8 mouse cellular contexts compared by ENCODE assay signal in the genomic region with DNA sequence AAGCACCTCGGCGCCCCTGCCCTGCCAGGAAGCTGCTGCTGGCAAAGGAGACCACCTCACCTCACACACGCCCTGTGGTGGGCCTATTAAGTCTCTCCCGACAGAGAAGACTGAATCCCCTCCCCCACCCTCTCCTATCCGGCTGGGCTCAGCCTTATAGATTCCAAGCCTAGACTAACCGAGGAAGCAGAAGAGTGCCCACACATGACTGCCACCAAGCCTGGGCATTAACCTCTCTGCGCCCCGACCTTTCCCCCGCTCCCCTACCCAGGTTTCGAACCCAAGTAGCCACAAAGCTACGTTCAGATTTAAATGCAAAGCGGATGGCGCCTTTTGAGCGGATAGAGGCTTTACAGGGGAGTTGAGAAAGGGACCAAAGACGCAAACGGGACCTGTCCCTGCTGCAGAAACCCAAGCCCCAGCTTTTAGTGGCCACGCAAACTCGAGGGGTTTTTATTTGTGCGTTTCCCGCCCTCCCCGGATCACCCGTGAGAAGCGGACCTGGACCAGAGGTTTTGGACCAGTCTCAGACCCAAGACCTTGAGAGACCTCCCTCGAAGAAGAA. TPM values are rescaled to one million over a fixed set of nuclear protein-coding genes. Genes with fewer than 3 reads are reported as not detected.
DNase-seq lines count a peak whose midpoint lies in the region; ATAC-seq and TF ChIP-seq lines count a peak whose summit lies in the region.

No protein-coding gene starts in this region.

- peak overlapping the region; percentile 88 for H3K9ac ChIP-seq in heart, embryonic 13.5 days
- no peak overlapping the region for H3K9ac ChIP-seq in ES-E14 (ENCODE audit: insufficient read depth, low read depth, low read length, poor library complexity, severe bottlenecking)
- H3K9ac ChIP-seq in heart, postnatal 0 days (replicated peaks; ENCODE audit: low read depth, low read length), result peak overlapping the region; percentile 69
- peak overlapping the region; percentile 80 for H3K9ac ChIP-seq in midbrain, embryonic 13.5 days (replicated peaks)

- DNase-seq in heart, postnatal 14 days, result no peak
- DNase-seq in ES-E14 (ENCODE audit: low read depth, low spot score), result no peak
- peak; percentile 4 for DNase-seq in heart, postnatal 0 days (ENCODE audit: low spot score)
- no peak for DNase-seq in c-Kit-positive CD71-positive TER-119-positive erythroid progenitor cells, embryonic 14.5 days (ENCODE audit: low spot score)
- DNase-seq in frontal cortex, postnatal 36 days (ENCODE audit: low spot score in 2 of 2), result no peak
- no peak for DNase-seq in adrenal gland, postnatal 10 days

- intact Hi-C loops in heart, postnatal 14 days (cut with DNase I), result no loop called here

- TF ChIP-seq EP300 in heart, postnatal 0 days (IDR thresholded peaks at IDR 0.05; ENCODE audit: low read depth), result no peak

- peaks cover 92% of the 10 kb centered on the region for H3K27me3 ChIP-seq in heart, embryonic 13.5 days (replicated peaks)
- 0 out of 2 replicates have a peak, but pooled peaks cover 2% of the 10 kb centered on the region for H3K27me3 ChIP-seq in heart, postnatal 0 days (ENCODE audit: control insufficient read depth, insufficient read depth, low read length)
- H3K27me3 ChIP-seq in midbrain, embryonic 13.5 days, result peaks cover 79% of the 10 kb centered on the region

- H3K36me3 ChIP-seq in heart, embryonic 13.5 days, result no peaks in the 10 kb centered on the region
- H3K36me3 ChIP-seq in ES-E14 (ENCODE audit: control insufficient read depth, insufficient read depth, low read length, poor library complexity, severe bottlenecking), result no peaks in the 10 kb centered on the region
- no peaks in the 10 kb centered on the region for H3K36me3 ChIP-seq in heart, postnatal 0 days (replicated peaks; ENCODE audit: control insufficient read depth, insufficient read depth, low read length)
- H3K36me3 ChIP-seq in midbrain, embryonic 13.5 days, result no peaks in the 10 kb centered on the region

- ATAC-seq in heart, embryonic 13.5 days (ENCODE audit: extremely low read depth, insufficient number of reproducible peaks, low FRiP score, low TSS enrichment), result no peak
- ATAC-seq in heart, postnatal 0 days (ENCODE audit: insufficient read depth, low read depth), result no peak
- no peak for ATAC-seq in midbrain, embryonic 13.5 days

- H3K9me3 ChIP-seq in heart, embryonic 13.5 days, result no peaks in the 10 kb centered on the region
- no peaks in the 10 kb centered on the region for H3K9me3 ChIP-seq in ES-E14 (ENCODE audit: control insufficient read depth, insufficient read depth, low read depth, low read length)
- H3K9me3 ChIP-seq in heart, postnatal 0 days (replicated peaks; ENCODE audit: control insufficient read depth, low read length), result no peaks in the 10 kb centered on the region
- H3K9me3 ChIP-seq in midbrain, embryonic 13.5 days, result no peaks in the 10 kb centered on the region

- peak overlapping the region; percentile 67 for H3K4me3 ChIP-seq in heart, embryonic 13.5 days
- peak overlapping the region; percentile 16 to 46 for H3K4me3 ChIP-seq in ES-E14 (ENCODE audit: insufficient read depth in 1 of 2, low read depth in 1 of 2, low read length in 2 of 2, poor library complexity in 1 of 2, severe bottlenecking in 1 of 2)
- H3K4me3 ChIP-seq in heart, postnatal 0 days (ENCODE audit: low read depth, low read length), result peak overlapping the region; percentile 69
- H3K4me3 ChIP-seq in midbrain, embryonic 13.5 days (replicated peaks), result peak overlapping the region; percentile 58

- peak overlapping the region; percentile 91 for H3K27ac ChIP-seq in heart, embryonic 13.5 days (replicated peaks)
- H3K27ac ChIP-seq in ES-E14 (ENCODE audit: insufficient read depth, low read depth, low read length, poor library complexity, severe bottlenecking), result no peak overlapping the region
- 0 out of 2 replicates have a peak overlapping the region, but pooled peaks have one; percentile 87 for H3K27ac ChIP-seq in heart, postnatal 0 days (ENCODE audit: low read depth)
- H3K27ac ChIP-seq in midbrain, embryonic 13.5 days, result peak overlapping the region; percentile 92

- in situ Hi-C loops in ES-E14 (cut with MboI; ENCODE audit: low sequenced_read_pairs in 2 of 2, unreplicated experiment in 2 of 2), result loop anchor here in 1 of 2 experiments (5.0 kb wide), 1 partner anchor 35 kb away; no protein-coding TSS in a partner anchor

- WGBS in heart, embryonic 13.5 days, result 1% methylated on average over 24 of the region's 24 CpGs
- 3% methylated on average over 24 of the region's 24 CpGs for WGBS in heart, postnatal 0 days
- 7% methylated on average over 24 of the region's 24 CpGs for WGBS in midbrain, embryonic 13.5 days

- TF ChIP-seq CTCF in heart, postnatal 0 days (IDR thresholded peaks at IDR 0.05; ENCODE audit: low read depth), result no peak

- peak overlapping the region; percentile 78 for H3K4me2 ChIP-seq in heart, embryonic 13.5 days
- peak overlapping the region; percentile 86 for H3K4me2 ChIP-seq in heart, postnatal 0 days (ENCODE audit: low read depth, low read length)
- H3K4me2 ChIP-seq in midbrain, embryonic 13.5 days (replicated peaks), result peak overlapping the region; percentile 66

- peaks cover 63% of the 10 kb centered on the region for H3K4me1 ChIP-seq in heart, embryonic 13.5 days
- H3K4me1 ChIP-seq in ES-E14 (ENCODE audit: control insufficient read depth in 2 of 2, insufficient read depth in 2 of 2, low read length in 2 of 2, poor library complexity in 1 of 2), result peaks cover 0 to 13% of the 10 kb centered on the region in 2 experiments; a peak in 1 of 4 replicates
- H3K4me1 ChIP-seq in heart, postnatal 0 days (ENCODE audit: control insufficient read depth, insufficient read depth), result peaks cover 17% of the 10 kb centered on the region; the same call in 1 of the 2 replicates
- peaks cover 70% of the 10 kb centered on the region for H3K4me1 ChIP-seq in midbrain, embryonic 13.5 days (replicated peaks)

TF ChIP-seq in ES-E14, 5 proteins besides CTCF, POLR2A, EP300 and RAD21:
- TF ChIP-seq ZC3H11A (IDR thresholded peaks at IDR 0.05; ENCODE audit: borderline replicate concordance, low read depth, low read length) (no peak), MAFK (IDR thresholded peaks at IDR 0.05; ENCODE audit: insufficient read depth, low read depth, low read length) (no peak), CHD2 (IDR thresholded peaks at IDR 0.05; ENCODE audit: low read depth, low read length) (no peak), HCFC1 (IDR thresholded peaks at IDR 0.05; ENCODE audit: borderline replicate concordance, insufficient read depth, low read length) (no peak), ZNF384 (IDR thresholded peaks at IDR 0.05; ENCODE audit: low read depth, low read length) (no peak)

RNA-seq across cellular contexts. Expression of a gene that starts 33.0 kb away (rescaled TPM):
- 14.2 and 14.5 TPM in 2 replicates for polyA plus RNA-seq in heart, embryonic 13.5 days (2015; fragmentation: Nextera tagmentation; extraction: Ambion mirVana)
- total RNA-seq in heart, postnatal 14 days (2021), result 10 to 100 TPM; 24.4 to 25.8 TPM
- total RNA-seq in ES-E14 (2012; rRNA removed), result 32.9 and 33.5 TPM in 2 replicates
- 25.7 and 35.5 TPM in 2 replicates for total RNA-seq in heart, postnatal 0 days (2014; rRNA removed; ENCODE audit: low replicate concordance)
- 8.9 and 10.1 TPM in 2 replicates for polyA plus RNA-seq in heart, postnatal 0 days (2015; fragmentation: Nextera tagmentation; extraction: Ambion mirVana)
- 24.1 and 25.4 TPM in 2 replicates for polyA plus RNA-seq in midbrain, embryonic 13.5 days (2015; fragmentation: Nextera tagmentation; extraction: Ambion mirVana)
- 10 to 100 TPM; 21.1 to 23.3 TPM for total RNA-seq in adrenal gland, postnatal 10 days (2021)
